Mouse (Mus musculus): ENCODE results near the gene Klhdc3.

DNA sequence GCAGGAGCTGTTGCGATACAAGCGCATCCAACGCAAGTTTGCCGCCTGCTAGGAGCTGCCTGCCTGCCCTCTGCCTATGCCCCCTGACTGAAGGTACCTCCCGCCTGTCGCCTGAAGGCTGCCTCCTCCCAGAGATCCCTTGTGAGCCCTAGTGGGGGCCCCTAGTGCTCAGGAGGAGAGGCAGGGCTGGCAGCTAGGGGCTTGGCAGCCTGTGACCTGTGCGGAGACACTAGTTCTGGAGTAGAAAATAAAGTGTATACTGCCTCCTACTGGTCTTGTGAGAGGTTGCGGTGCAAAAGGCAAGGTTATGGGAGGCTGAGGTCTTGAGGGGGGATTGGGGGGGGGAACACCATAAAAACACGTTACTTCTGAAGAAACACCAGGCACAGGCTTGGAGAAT is 44.6 kb upstream of the Klhdc3 start:
- TF ChIP-seq CTCF (IDR thresholded peaks at IDR 0.05), result peak; percentile 66
- no peak for TF ChIP-seq POLR2A (IDR thresholded peaks at IDR 0.05; ENCODE audit: insufficient read depth, low read depth, low read length)
- no peak for TF ChIP-seq EP300 (IDR thresholded peaks at IDR 0.05; ENCODE audit: insufficient read depth, low read depth, low read length)
